Mouse (Mus musculus): ENCODE data around the gene Dmpk.

- TF ChIP-seq EP300 (optimal IDR thresholded peaks at IDR 0.05) (no peak), CTCF (IDR thresholded peaks at IDR 0.05; ENCODE audit: low read depth) (no peak)
These were observed 16.6 kb downstream of the Dmpk start for GRCm38 (mm10) chr7:19100290-19100689.

Data from stomach, postnatal 0 days (tissue).